Mouse (Mus musculus) naive thymus-derived CD4-positive, alpha-beta T cell, adult 2 months (primary cell): ENCODE measurements around the gene Atp6ap2.
"Not testable (repeated sequence)": the region's sequence is repeated elsewhere in the genome, so short reads cannot be mapped to it uniquely, and the experiment has no call there.

Source experiments
- DNase-seq: peaks from one replicate; pipeline ENCODE4 v3.0.0-alpha.2; 2011; ENCODE audit warnings: low read depth

The Atp6ap2 gene

GRCm38 (mm10) chrX:12587192-12587957 is at the start of gene Atp6ap2:
TSS of gene Atp6ap2 (plus strand) at chrX:12587801.
- peak; percentile 96 for DNase-seq

GRCm38 (mm10) chrX:12544417-12544816 is 43.2 kb upstream of the Atp6ap2 start:
- DNase-seq = no peak

GRCm38 (mm10) chrX:12557086-12557485 is 30.5 kb upstream of the Atp6ap2 start:
- DNase-seq = no peak

GRCm38 (mm10) chrX:12571407-12571806 is 16.2 kb upstream of the Atp6ap2 start:
- no peak for DNase-seq

- DNase-seq = no peak
Observed at GRCm38 (mm10) chrX:12577936-12578335, 9.7 kb upstream of the Atp6ap2 start.

GRCm38 (mm10) chrX:12578339-12578868 is 9.2 kb upstream of the Atp6ap2 start:
- DNase-seq = no peak

GRCm38 (mm10) chrX:12583261-12583660 is 4.3 kb upstream of the Atp6ap2 start:
- peak; percentile 64 for DNase-seq

GRCm38 (mm10) chrX:12587958-12588355 is 356 bp downstream of the Atp6ap2 start:
- DNase-seq = no peak

- DNase-seq = no peak
Observed at GRCm38 (mm10) chrX:12591401-12591943, 3.9 kb downstream of the Atp6ap2 start.

GRCm38 (mm10) chrX:12592011-12592410 is 4.4 kb downstream of the Atp6ap2 start:
- no peak for DNase-seq

GRCm38 (mm10) chrX:12593824-12594223 is 6.2 kb downstream of the Atp6ap2 start:
- no peak for DNase-seq

GRCm38 (mm10) chrX:12610541-12610940 is 22.9 kb downstream of the Atp6ap2 start:
- not testable (repeated sequence) for DNase-seq

GRCm38 (mm10) chrX:12611211-12611610 is 23.6 kb downstream of the Atp6ap2 start:
- no peak for DNase-seq

- DNase-seq = not testable (repeated sequence)
Observed at GRCm38 (mm10) chrX:12612360-12612759, 24.8 kb downstream of the Atp6ap2 start.

- no peak for DNase-seq
Observed at GRCm38 (mm10) chrX:12625131-12625530, 37.5 kb downstream of the Atp6ap2 start.

GRCm38 (mm10) chrX:12644976-12645375 is 57.4 kb downstream of the Atp6ap2 start:
- no peak for DNase-seq

- DNase-seq = no peak
Observed at GRCm38 (mm10) chrX:12645531-12646304, 58.1 kb downstream of the Atp6ap2 start.

- no peak for DNase-seq
Observed at GRCm38 (mm10) chrX:12651906-12652305, 64.3 kb downstream of the Atp6ap2 start.

GRCm38 (mm10) chrX:12653879-12654278 is 66.3 kb downstream of the Atp6ap2 start:
- DNase-seq = no peak
